Mouse (Mus musculus): Measurements from ENCODE around the gene Utrn.

The Utrn gene

GRCm38 (mm10) chr10:12535272-12535671 is 333.9 kb downstream of the Utrn start:
- DNase-seq (ENCODE audit: low read depth), result no peak

- DNase-seq (ENCODE audit: low read depth), result no peak
These were observed 334.4 kb downstream of the Utrn start for GRCm38 (mm10) chr10:12534801-12535200.

GRCm38 (mm10) chr10:12534301-12534700 is 334.9 kb downstream of the Utrn start:
- no peak for DNase-seq (ENCODE audit: low read depth)

- no peak for DNase-seq (ENCODE audit: low read depth)
These were observed 347.1 kb downstream of the Utrn start for GRCm38 (mm10) chr10:12522078-12522477.

- no peak for DNase-seq (ENCODE audit: low read depth)
These were observed 351.0 kb downstream of the Utrn start for GRCm38 (mm10) chr10:12518162-12518561.

- DNase-seq (ENCODE audit: low read depth), result no peak
These were observed 363.6 kb downstream of the Utrn start for GRCm38 (mm10) chr10:12505568-12505967.

- DNase-seq (ENCODE audit: low read depth), result no peak
These were observed 368.7 kb downstream of the Utrn start for GRCm38 (mm10) chr10:12500489-12500888.

- no peak for DNase-seq (ENCODE audit: low read depth)
These were observed 371.6 kb downstream of the Utrn start for GRCm38 (mm10) chr10:12497555-12497954.

GRCm38 (mm10) chr10:12489551-12490177 is 379.5 kb downstream of the Utrn start:
- DNase-seq (ENCODE audit: low read depth), result no peak

GRCm38 (mm10) chr10:12488518-12488917 is 380.6 kb downstream of the Utrn start:
- no peak for DNase-seq (ENCODE audit: low read depth)

GRCm38 (mm10) chr10:12488117-12488516 is 381.0 kb downstream of the Utrn start:
- DNase-seq (ENCODE audit: low read depth), result no peak

- no peak for DNase-seq (ENCODE audit: low read depth)
These were observed 385.7 kb downstream of the Utrn start for GRCm38 (mm10) chr10:12483494-12483893.

- no peak for DNase-seq (ENCODE audit: low read depth)
These were observed 386.2 kb downstream of the Utrn start for GRCm38 (mm10) chr10:12482975-12483374.

GRCm38 (mm10) chr10:12474850-12475621 is 394.1 kb downstream of the Utrn start:
- DNase-seq (ENCODE audit: low read depth), result no peak

- DNase-seq (ENCODE audit: low read depth), result no peak
These were observed 399.6 kb downstream of the Utrn start for GRCm38 (mm10) chr10:12469391-12470057.

GRCm38 (mm10) chr10:12467544-12467943 is 401.6 kb downstream of the Utrn start:
- no peak for DNase-seq (ENCODE audit: low read depth)

GRCm38 (mm10) chr10:12460945-12461344 is 408.2 kb downstream of the Utrn start:
- DNase-seq (ENCODE audit: low read depth), result no peak

- no peak for DNase-seq (ENCODE audit: low read depth)
These were observed 412.3 kb downstream of the Utrn start for GRCm38 (mm10) chr10:12456867-12457266.

- no peak for DNase-seq (ENCODE audit: low read depth)
These were observed 416.5 kb downstream of the Utrn start for GRCm38 (mm10) chr10:12452641-12453040.

GRCm38 (mm10) chr10:12444122-12444521 is 425.0 kb downstream of the Utrn start:
- DNase-seq (ENCODE audit: low read depth), result no peak

- no peak for DNase-seq (ENCODE audit: low read depth)
These were observed 436.0 kb downstream of the Utrn start for GRCm38 (mm10) chr10:12433161-12433560.

- DNase-seq (ENCODE audit: low read depth), result no peak
These were observed 438.8 kb downstream of the Utrn start for GRCm38 (mm10) chr10:12430399-12430798.

GRCm38 (mm10) chr10:12426866-12427265 is 442.3 kb downstream of the Utrn start:
- DNase-seq (ENCODE audit: low read depth), result no peak
